Mouse (Mus musculus): ENCODE results near the gene Ralgps1. TPM values are rescaled to one million over a fixed set of nuclear protein-coding genes. Genes with fewer than 3 reads are reported as not detected.
A peak's percentile ranks its signal among the peaks of the same experiment; 100 is the strongest.
"Not testable (repeated sequence)": the region's sequence is repeated elsewhere in the genome, so short reads cannot be mapped to it uniquely, and the experiment has no call there.

Gene Ralgps1
- total RNA-seq, 2 experiments from 2014 or later = 60.3 to 64.5 TPM

DNA sequence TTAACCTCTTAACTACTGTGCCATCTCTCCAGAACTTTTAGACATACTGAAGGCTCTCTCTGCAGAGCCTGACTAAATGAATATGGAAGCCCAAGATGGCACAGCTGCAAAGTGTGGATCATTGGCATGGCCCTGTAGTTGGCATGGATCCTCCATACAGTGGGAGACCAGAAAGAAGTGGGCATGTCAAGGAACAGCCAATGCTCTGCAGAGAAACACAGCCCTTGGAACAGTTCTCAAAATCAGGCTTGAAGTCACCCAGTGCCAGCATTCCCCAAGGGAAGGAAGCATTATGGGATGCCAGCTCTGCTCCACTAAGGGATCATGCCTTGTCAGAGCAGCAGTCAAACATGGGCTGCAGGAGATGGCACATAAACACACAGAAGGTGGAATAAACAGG, 35.5 kb downstream of the Ralgps1 start:
- DNase-seq (ENCODE audit: low spot score in 2 of 2) = no peak
- intact Hi-C loops (cut with DNase I) = no loop called here

DNA sequence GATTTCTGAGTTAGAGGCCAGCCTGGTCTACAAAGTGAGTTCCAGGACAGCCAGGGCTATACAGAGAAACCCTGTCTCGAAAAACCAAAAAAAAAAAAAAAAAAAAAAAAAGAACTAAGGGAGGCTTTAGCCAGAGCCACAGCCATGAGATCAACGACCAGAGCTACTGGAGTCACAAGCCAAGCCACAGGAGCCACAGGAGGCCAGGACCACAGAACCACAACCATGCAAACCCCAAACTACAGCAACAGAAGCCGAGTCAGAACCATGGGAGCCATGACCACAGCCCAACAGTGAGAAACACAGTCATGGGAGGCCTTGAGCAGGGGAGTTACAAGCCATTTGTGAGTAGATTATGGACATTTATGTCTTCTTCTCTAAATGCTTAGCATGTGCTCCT, 41.7 kb downstream of the Ralgps1 start:
- no peak for DNase-seq (ENCODE audit: low spot score in 2 of 2)
- intact Hi-C loops (cut with DNase I) = no loop called here

DNA sequence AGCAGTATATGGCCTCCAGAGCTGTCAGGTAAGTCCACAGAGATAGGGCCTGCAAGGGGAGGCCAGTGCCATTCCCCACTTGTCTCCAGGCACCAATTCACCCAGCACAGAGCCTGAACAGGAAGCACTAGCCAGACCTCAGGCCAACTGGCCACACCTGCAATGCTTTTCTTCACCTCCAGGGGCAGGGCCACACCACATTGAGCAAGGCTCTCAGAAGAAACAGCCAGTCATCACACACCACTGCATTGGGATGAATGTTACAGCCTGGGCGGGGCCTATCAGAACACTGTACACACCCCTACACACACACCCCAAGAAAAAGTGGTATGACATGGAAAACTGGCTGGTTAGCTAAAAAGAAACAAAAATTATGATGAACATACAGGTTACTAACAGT, 42.3 kb downstream of the Ralgps1 start:
- intact Hi-C loops (cut with DNase I) = no loop called here
- DNase-seq (ENCODE audit: low spot score in 2 of 2) = no peak

DNA sequence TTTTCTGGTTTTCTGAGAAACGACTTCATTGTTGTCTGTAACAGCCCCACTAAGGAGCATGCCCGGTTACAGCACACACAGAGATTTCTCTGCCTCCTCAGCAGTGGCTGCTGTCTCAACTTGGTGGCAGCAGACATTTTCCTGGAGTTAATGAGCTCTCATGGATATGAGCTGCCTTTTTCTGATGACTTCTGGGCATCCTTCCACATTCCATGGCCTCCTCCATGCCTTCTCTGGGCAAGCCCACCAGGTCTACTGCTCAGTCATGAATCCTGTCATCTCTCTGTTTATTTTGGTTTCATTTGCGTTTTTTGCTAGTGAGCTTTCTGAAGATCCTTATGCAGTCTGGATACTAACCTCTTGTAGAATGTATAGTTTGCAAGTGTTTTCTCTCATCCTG, 45.9 kb downstream of the Ralgps1 start:
- no peak for DNase-seq (ENCODE audit: low spot score in 2 of 2)
- intact Hi-C loops (cut with DNase I) = no loop called here

DNA sequence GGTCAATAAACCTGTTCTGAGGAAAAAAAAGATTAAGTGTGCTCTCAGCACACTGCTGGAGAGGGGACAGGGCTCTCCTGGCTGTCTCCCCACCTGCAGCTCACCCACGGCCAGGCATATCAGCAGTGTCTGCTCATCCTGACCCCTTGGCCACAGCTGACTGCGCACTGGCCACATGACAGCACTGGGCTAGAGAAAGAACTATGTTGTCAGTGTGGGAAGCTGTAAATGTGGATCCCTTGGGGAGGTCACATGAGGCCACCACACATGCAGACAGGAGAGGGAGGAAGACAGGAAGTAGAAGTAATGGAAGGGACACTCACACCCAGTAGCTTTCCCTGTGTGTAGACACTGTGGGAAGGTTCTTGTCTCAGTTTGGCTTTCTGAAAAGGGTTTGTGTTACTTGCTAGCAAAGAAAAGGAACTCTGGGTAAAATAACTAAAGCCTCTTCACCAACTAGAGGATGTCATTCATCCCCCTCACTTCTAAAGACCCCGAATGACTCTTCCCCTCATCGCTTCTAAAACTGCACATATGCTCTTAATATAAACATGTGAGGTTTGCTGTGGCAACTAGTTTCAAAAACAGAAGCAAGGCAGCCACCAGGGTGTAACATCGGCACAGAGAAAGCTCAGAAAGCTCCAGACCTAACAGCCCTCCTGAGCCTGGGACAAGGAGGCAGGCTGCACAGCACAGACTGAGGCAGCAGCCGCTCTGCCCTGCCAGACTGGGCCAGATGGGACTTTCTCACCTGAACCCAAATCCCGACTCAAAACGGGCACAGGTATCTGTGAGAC, 47.3 kb downstream of the Ralgps1 start:
- no peak for DNase-seq (ENCODE audit: low spot score in 2 of 2)
- intact Hi-C loops (cut with DNase I) = no loop called here

DNA sequence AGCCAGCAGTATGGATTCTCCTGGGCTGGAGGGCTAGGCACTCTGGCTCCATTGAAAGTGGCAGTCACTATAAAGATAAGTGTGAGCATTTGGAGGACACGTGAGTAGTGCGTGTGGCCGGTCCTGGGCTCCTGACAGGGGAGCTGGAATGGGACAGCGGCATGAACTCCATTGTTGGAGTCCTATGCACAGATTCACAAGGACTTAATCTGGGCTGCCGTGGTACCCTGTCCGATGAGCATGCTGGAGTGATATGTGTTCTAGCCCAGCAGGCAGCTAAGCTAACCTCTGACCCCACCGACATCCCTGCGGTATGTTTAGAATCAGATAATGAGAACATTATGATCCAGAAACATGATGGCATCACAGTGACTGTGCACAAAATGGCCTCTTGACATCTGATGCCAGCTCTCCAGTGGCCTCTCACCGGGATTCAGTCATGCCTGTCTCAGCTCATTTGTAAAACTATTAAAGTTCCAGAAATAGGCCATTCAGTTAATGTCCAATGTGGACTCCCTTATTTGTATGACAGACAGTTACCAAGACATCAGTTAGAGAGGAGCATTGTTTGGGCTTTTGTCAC, 48.2 kb downstream of the Ralgps1 start:
- intact Hi-C loops (cut with DNase I); DNase-seq (ENCODE audit: low spot score in 2 of 2): not testable (repeated sequence)

DNA sequence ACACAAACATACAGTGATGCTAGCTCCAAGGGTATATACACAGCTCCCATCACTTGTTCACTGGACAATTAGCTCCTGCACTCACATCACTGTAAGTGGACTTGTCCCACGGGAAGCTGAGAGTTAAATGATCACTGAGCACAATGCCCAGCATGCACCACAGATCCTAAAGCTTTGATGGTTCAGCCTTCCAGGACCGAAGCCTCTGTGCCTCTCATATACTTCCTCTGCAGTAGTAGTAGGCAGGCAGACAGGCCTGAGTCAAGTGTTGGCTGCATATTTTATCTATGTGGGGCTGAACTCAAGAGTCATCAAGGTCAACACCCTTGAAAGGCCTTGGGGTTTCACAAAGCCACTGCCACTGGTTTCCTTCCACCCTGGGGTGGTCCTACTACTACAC, 49.6 kb downstream of the Ralgps1 start:
- intact Hi-C loops (cut with DNase I) = no loop called here
- no peak for DNase-seq (ENCODE audit: low spot score in 2 of 2)

DNA sequence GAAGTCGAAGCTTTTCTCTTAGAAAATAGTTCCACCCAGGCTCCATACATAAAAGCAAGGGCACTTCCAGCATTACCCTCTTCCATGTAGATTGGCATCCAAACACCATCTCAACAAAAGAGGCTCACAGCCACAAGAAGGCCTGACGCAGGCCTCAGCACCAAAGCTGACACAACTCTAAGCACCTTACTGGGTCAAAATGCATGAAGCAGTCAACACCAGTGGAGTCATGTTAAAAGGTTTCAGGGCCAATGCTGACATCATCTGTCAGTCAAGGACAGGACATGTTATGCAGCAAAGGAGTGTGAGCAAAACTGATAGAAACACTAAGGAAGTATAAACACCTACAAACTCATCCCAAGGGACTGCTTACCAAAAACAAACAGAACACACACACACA, 50.3 kb downstream of the Ralgps1 start:
- DNase-seq (ENCODE audit: low spot score in 2 of 2) = no peak
- intact Hi-C loops (cut with DNase I) = no loop called here

DNA sequence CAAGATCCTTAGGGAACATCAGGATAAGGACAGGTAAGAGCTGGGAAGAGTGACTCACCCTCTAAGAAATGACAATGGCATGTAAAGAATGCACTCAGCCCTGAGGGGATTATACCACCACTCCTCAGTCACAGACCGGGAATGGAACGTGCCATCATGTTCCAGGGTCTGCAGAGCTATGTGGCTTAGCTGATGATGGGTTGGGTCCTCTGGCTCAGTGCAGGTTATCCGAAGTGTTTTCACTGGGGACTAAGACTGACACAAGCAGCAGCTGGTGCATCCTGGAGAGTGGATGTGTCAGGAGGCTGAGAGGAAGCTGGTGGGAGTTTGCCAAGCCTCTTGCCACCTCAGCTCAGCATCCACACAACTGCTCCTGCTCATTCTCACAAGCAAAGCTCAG, 50.7 kb downstream of the Ralgps1 start:
- intact Hi-C loops (cut with DNase I) = no loop called here
- DNase-seq (ENCODE audit: low spot score in 2 of 2) = no peak

DNA sequence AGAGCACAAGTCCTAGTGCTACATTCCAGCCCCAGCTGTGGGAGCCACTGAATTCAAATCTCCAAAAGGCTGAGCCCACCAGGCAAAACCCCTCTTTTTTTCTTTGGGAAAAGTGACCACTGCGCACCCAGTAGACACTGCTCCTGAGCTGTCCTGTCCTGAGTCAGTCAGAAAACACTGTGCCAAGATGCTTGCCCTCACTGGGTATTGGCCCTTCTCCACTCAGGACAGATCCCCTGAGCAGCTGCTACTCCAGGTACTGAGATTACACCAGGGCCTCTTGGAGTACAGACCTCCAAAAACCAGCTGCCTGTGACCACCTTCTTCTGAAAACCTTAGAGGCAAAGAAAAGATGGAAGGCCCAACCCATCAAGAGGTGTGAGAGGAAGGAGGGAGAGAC, 51.4 kb downstream of the Ralgps1 start:
- intact Hi-C loops (cut with DNase I) = no loop called here
- no peak for DNase-seq (ENCODE audit: low spot score in 2 of 2)

DNA sequence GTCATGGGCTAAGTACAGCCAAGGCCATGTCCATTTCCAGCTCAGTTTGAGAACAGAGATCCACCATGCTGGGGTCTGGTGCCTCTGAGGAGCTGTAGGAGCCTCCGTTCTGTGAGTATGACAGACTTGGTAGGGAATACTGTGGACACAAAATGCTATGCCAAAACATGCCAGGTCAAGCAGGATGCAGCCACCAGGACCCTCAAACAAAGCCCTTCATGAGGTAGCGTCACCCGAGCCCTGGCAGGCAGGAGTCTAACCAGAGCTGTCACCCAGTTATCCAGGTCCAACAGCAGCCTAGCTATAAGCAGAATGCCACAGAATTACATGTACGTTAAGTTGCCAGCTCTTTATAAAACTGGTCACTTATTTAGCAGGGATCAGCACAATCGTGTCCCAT, 51.8 kb downstream of the Ralgps1 start:
- DNase-seq (ENCODE audit: low spot score in 2 of 2) = no peak
- intact Hi-C loops (cut with DNase I) = no loop called here

DNA sequence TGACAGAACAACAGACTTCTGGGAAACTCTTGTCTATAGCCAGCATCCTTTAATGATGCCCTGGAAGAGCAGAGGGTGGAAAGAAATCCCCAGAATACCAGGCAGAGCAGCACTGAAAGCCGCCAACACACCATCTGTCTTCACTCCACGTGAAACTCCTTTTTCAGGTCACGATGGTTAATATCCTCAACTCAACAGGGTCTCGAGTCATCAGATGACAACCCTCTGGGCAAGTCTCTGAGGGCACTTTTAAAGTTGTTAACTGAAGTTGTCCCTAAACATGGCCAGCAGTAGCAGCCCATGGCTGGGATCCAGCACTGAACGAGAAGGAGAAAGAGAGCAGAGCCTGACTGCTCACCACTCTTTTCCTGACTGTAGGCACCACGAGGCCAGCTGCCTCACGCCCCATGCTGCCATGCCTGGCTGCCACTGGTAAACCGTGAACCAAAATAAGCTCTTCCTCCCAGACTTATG, 52.8 kb downstream of the Ralgps1 start:
- DNase-seq (ENCODE audit: low spot score in 2 of 2) = peak; percentile 39 to 53
- intact Hi-C loops (cut with DNase I) = no loop called here

DNA sequence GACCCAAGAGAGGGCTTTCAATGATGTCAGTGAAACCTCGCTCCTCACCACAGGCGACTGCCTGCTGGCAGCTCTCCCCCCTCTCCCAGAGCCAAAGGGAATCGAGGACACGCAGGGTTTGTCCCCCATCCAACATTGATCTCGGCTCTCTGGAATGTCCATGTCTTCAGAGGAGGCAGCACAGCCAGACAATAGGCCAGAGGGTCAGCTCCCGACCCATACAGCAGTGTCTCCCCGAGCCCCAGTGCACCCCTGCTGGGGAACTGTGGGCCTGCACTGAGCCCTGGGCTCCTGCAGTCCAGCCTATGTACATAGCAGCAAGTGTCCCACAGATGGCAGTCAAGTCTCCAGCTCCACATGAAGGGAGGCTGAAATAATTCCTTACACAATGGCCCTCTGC, 54.8 kb downstream of the Ralgps1 start:
- intact Hi-C loops (cut with DNase I) = no loop called here
- DNase-seq (ENCODE audit: low spot score in 2 of 2) = peak; percentile 66 to 82

DNA sequence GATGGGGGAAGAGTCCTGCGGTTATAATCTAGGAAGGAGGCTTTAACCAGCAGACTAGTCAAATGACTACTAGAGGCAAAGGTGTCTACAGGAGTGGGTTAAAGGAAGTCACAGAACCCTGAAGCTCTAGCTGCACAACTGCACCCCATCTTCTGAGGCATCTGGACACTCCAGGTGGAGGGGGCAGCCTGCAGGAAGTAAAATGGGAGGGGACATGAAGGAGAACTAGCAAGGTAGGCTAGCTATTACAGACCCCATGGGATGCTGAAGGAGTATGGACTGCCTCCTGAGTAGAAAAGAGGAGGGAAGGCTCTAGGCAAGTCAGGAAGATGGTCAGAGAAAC, 55.3 kb downstream of the Ralgps1 start:
- no peak for DNase-seq (ENCODE audit: low spot score in 2 of 2)
- intact Hi-C loops (cut with DNase I) = no loop called here

DNA sequence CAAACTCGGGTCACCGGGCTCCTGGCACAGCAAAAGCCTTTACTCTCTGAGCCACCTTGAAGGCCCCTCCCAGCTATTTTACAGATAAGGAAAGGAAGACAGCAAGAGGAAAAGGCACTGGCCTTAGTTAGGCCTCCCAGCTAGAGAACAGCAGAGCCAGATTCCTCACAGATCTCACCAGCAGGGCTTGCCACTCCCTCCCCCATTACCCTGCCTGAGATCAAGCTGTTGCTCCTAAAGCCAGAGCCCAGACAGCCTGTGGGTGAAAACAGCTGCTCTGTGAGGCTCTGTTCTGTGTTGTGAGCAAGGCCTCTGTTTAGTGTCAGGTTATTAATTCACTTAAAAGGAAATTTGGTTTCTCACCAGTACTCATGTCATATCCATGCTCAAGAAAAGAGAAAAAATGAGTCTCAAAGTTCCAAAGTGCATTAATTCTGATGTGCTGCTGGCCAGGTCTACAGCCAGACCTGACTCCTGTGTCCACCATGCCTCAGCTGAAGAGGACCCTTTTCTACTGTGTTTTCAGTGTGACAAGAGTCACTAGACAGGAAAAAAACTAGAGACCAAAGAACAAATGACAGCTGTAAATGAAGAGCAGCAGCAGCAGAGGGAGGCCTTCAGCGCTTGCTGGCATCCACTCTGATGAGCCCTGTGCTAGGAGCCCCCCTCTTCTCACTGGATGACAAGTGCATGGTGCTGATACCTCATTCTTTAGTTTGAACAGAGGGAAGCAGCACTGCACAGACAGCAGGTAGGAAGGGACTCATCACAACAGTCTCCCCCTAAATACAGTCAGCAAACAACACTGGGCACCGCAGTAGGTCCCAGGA, 55.8 kb downstream of the Ralgps1 start:
- no peak for DNase-seq (ENCODE audit: low spot score in 2 of 2)

DNA sequence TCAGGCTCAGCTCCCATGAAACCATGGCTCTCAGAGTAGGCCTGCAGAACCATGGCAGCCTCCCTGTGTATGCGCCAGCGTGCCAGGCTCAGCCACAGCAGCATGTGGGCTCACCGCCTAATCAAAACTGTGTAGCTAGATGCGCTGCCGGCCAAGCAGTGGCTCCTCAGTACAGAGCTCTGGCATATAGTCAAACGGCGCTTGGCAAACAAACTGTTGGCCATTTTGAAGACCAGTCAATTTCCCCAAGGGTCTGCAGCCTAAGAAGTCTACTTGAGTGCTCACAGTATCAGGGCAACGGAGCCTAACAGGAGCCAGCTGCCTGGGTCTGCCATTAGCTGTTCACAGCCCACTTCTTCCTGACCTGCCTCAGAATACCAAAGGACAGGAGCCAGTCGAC, 61.9 kb downstream of the Ralgps1 start:
- intact Hi-C loops (cut with DNase I) = no loop called here
- peak; percentile 42 to 58 for DNase-seq (ENCODE audit: low spot score in 2 of 2)

More for the DNA sequence above, 55.8 kb downstream of the Ralgps1 start:
- intact Hi-C loops (cut with DNase I) = no loop called here

DNA sequence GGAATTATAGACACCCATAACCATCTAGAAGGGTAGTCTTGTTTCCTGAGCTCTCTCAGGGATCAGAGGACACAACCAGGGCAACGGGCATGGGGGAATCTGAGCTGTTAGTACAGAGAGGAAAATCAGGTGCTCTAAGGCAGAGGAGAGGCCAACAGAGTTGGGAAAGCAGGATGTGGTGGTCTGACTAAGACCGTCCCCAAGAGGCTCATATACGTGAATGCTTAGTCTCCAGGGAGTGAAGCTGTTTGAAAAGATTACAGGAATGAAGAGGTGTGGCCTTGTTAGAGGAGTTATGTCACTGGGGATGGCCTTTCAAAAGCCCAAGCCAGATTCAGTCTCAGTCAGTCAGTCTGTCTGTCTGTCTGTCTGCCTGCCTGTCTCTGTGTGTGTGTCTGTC, 64.7 kb downstream of the Ralgps1 start:
- intact Hi-C loops (cut with DNase I) = no loop called here
- DNase-seq (ENCODE audit: low spot score in 2 of 2) = no peak

DNA sequence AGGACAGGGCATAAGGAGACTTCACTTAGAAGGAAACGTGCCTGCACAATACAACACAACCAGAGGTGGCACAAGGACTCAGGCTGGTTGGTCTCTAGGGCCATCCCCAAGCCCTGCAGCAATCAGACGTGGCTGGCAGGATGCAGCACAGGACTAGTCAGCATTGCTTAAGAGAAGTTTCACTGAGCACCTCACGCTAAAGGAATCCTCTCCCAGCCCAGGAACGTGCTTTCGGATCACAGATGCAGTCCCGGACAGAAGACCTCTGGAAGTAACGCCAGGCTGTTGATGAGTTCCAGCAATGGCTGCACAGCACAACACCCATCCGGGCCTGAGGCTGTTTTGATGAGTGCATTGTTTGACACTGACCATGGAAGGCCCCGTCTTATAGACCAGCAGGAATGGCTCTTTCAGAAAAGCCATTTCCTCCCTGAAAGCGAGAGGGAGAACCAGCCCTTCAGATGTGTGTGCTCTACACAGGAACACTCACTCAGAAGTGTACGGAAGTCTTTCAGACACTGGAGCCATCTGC, 67.8 kb downstream of the Ralgps1 start:
- intact Hi-C loops (cut with DNase I) = no loop called here
- no peak for DNase-seq (ENCODE audit: low spot score in 2 of 2)

DNA sequence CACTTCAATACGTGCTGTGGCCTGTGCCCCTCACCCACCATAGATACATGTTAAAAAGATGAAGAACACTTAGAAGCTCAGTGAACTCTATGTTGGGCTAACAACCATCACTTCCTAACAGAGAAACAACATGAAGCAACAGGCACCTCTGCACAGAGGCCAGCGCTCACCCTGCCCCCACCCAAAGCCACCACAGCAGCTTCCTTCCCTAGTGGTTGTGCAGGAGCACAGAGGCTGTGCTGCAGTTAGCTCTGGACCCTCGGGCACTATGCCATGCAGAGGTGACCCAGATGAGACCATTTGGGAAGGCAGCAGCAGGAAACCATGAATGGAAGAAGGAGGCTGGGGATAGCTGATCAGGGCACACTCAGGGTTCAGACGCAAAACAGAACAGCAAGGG, 68.5 kb downstream of the Ralgps1 start:
- intact Hi-C loops (cut with DNase I) = no loop called here
- DNase-seq (ENCODE audit: low spot score in 2 of 2) = no peak

DNA sequence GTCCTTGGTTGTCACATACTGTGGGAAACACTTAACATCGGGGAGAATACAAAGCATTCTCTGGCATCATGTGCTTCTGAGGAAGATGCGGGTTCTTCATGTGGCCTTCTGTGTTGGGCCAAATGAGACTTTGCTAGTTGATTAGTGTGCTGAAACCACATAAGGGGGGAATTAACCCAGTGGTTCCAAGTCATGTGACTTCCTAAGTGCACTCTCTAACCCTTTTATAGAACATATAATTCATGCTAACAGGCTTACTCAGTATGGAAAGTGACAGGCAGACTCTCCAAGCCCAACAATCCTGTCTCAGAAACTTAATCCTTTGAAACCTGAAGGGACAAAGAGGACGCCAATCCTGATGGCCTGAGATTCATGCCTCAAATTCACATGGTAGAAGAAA, 68.9 kb downstream of the Ralgps1 start:
- intact Hi-C loops (cut with DNase I) = no loop called here
- DNase-seq (ENCODE audit: low spot score in 2 of 2) = no peak
